Mouse (Mus musculus): ENCODE results near the gene Thbs1. TPM values are rescaled to one million over a fixed set of nuclear protein-coding genes. Genes with fewer than 3 reads are reported as not detected.

The Thbs1 gene
- polyA plus RNA-seq, 1 experiment = 1.8 TPM

DNA sequence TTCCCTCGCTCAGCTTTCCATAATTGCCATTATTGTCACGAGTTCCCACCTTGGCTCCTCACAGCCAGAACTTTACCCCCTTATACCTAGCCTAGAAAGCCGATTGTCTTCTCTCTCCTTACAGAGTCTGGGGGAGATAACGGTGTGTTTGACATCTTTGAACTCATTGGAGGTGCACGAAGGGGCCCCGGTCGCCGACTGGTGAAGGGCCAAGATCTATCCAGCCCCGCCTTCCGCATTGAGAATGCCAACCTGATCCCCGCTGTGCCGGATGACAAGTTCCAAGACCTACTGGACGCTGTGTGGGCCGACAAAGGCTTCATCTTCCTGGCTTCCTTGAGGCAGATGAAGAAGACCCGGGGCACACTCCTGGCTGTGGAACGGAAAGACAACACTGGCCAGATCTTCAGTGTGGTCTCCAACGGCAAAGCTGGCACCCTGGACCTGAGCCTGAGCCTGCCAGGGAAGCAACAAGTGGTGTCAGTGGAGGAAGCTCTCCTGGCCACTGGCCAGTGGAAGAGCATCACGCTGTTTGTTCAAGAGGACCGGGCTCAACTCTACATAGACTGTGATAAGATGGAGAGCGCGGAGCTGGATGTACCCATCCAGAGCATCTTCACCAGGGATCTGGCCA is 1.3 kb downstream of the Thbs1 start:
- Histone ChIP-seq H3K36me3 (ENCODE audit: control insufficient read depth, insufficient read depth, low read length) (no peaks in the 10 kb centered on the region), H3K27ac (ENCODE audit: control insufficient read depth, insufficient read depth, low read length) (no peak overlapping the region), H3K27me3 (ENCODE audit: control insufficient read depth, insufficient read depth, low read length) (no peaks in the 10 kb centered on the region; the same call in 1 of the 2 replicates), H3K4me3 (ENCODE audit: control insufficient read depth, insufficient read depth, low read length) (no peak overlapping the region), H3K4me1 (replicated peaks; ENCODE audit: control insufficient read depth, insufficient read depth, low read length) (peaks cover 2% of the 10 kb centered on the region; the same call in 1 of the 2 replicates)
- TF ChIP-seq POLR2A (IDR thresholded peaks at IDR 0.05; ENCODE audit: control insufficient read depth, extremely low read depth, insufficient read depth, low read length, poor library complexity) (no peak), CTCF (IDR thresholded peaks at IDR 0.05; ENCODE audit: borderline replicate concordance, control insufficient read depth, extremely low read depth, insufficient read depth, low read length, poor library complexity) (no peak)
- no peak for DNase-seq
- WGBS = 83% methylated on average over 21 of the region's 21 CpGs

DNA sequence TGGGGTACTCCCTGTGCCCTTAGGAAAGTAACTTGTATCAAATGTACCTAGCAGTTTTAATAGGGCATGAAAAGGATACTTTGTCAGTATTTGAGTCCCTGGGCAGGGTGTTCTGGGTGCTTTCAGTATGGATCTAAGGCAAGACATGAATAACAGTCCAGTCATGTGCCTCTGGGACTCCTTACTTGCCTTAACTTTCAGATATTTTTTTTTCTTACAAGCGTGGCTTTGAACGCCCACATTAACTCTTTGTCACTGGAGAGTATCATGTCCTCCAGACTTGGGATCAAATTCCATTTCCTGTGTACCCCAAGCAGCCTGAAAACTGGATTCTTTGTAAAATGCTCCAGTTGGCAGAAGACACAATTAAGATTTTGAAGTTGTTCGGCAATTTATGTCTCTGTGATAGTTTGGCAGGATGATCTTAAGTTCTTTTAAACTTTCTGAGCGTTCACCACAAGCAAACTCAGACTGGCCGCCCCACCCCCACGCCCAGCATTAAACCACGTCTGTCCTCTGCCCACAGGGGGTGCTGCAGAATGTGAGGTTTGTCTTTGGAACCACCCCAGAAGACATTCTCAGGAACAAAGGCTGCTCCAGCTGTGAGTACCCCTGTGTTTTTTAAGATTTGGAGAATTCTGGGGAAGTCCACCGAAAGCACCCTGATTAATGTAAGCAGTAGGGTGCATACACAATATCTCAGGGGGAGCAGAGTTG is 2.3 kb downstream of the Thbs1 start:
- no peak overlapping the region for H3K4me3 ChIP-seq (ENCODE audit: control insufficient read depth, insufficient read depth, low read length)

DNA sequence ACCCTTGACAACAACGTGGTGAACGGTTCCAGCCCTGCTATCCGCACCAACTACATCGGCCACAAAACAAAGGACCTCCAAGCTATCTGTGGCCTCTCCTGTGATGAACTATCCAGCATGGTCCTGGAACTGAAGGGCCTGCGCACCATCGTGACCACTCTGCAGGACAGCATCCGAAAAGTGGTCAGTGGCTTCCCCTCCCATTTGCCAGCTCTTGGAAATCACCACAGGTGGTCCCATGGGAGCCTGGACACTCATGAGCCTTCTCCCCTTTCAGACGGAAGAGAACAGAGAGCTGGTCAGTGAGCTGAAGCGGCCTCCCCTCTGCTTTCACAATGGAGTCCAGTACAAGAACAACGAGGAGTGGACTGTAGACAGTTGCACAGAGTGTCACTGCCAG is 3.0 kb downstream of the Thbs1 start:
- Histone ChIP-seq H3K27ac (ENCODE audit: control insufficient read depth, insufficient read depth, low read length) (no peak overlapping the region), H3K4me3 (ENCODE audit: control insufficient read depth, insufficient read depth, low read length) (no peak overlapping the region), H3K4me1 (replicated peaks; ENCODE audit: control insufficient read depth, insufficient read depth, low read length) (peaks cover 2% of the 10 kb centered on the region; the same call in 1 of the 2 replicates), H3K27me3 (ENCODE audit: control insufficient read depth, insufficient read depth, low read length) (no peaks in the 10 kb centered on the region; the same call in 1 of the 2 replicates), H3K36me3 (ENCODE audit: control insufficient read depth, insufficient read depth, low read length) (no peaks in the 10 kb centered on the region)
- TF ChIP-seq POLR2A (IDR thresholded peaks at IDR 0.05; ENCODE audit: control insufficient read depth, extremely low read depth, insufficient read depth, low read length, poor library complexity) (no peak), CTCF (IDR thresholded peaks at IDR 0.05; ENCODE audit: borderline replicate concordance, control insufficient read depth, extremely low read depth, insufficient read depth, low read length, poor library complexity) (no peak)
- 92% methylated on average over 10 of the region's 10 CpGs for WGBS
- no peak for DNase-seq

More for the DNA sequence above, 2.3 kb downstream of the Thbs1 start:
- H3K4me1 ChIP-seq (replicated peaks; ENCODE audit: control insufficient read depth, insufficient read depth, low read length) = peaks cover 2% of the 10 kb centered on the region; the same call in 1 of the 2 replicates
- WGBS = 53% methylated on average over 8 of the region's 8 CpGs
- no peak overlapping the region for H3K27ac ChIP-seq (ENCODE audit: control insufficient read depth, insufficient read depth, low read length)
- H3K27me3 ChIP-seq (ENCODE audit: control insufficient read depth, insufficient read depth, low read length) = no peaks in the 10 kb centered on the region; the same call in 1 of the 2 replicates
- TF ChIP-seq POLR2A (IDR thresholded peaks at IDR 0.05; ENCODE audit: control insufficient read depth, extremely low read depth, insufficient read depth, low read length, poor library complexity) (no peak), CTCF (IDR thresholded peaks at IDR 0.05; ENCODE audit: borderline replicate concordance, control insufficient read depth, extremely low read depth, insufficient read depth, low read length, poor library complexity) (no peak)
- no peak for DNase-seq
- H3K36me3 ChIP-seq (ENCODE audit: control insufficient read depth, insufficient read depth, low read length) = no peaks in the 10 kb centered on the region

DNA sequence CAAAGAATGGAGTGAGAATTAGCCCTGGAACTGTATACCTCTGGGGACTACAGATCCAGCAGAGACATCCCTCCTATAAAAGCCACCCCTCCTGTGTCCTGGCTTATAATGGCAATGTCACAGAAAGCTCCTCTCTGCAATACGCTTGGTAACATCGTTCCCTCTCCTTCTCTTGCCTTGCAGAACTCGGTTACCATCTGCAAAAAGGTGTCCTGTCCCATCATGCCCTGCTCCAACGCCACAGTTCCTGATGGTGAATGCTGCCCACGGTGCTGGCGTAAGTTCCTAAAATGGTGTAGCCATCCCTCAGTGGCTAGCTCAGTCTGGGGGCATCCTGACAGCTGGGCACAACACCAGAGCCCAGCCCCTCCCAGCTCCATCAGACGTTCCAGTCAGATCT is 4.0 kb downstream of the Thbs1 start:
- Histone ChIP-seq H3K27me3 (ENCODE audit: control insufficient read depth, insufficient read depth, low read length) (no peaks in the 10 kb centered on the region; the same call in 1 of the 2 replicates), H3K4me1 (replicated peaks; ENCODE audit: control insufficient read depth, insufficient read depth, low read length) (peaks cover 2% of the 10 kb centered on the region; the same call in 1 of the 2 replicates), H3K36me3 (ENCODE audit: control insufficient read depth, insufficient read depth, low read length) (no peaks in the 10 kb centered on the region), H3K4me3 (ENCODE audit: control insufficient read depth, insufficient read depth, low read length) (no peak overlapping the region), H3K27ac (ENCODE audit: control insufficient read depth, insufficient read depth, low read length) (no peak overlapping the region)
- WGBS = 85% methylated on average over 7 of the region's 7 CpGs
- TF ChIP-seq CTCF (IDR thresholded peaks at IDR 0.05; ENCODE audit: borderline replicate concordance, control insufficient read depth, extremely low read depth, insufficient read depth, low read length, poor library complexity) = no peak
- no peak for TF ChIP-seq POLR2A (IDR thresholded peaks at IDR 0.05; ENCODE audit: control insufficient read depth, extremely low read depth, insufficient read depth, low read length, poor library complexity)
- DNase-seq = no peak

DNA sequence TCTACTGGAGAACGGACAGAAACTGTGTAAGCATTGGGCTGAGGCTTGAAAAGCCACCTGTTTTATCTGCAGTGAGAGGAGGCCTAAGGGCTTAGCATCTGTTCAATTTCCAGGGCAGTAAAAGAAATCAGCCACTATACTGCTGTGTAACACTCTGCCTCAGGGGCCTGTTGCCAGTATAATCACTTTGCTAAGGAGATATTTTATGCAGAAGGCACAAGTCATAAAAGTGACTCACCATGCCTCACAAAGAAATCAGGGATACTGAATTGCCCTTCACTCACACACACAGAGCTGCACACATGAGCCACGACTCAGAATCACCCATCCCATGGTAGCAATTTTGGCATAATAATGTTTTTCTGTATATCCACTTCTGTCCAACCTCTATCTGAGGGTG is 4.5 kb downstream of the Thbs1 start:
- WGBS = 81% methylated on average over 2 of the region's 2 CpGs
- no peaks in the 10 kb centered on the region; the same call in 1 of the 2 replicates for H3K27me3 ChIP-seq (ENCODE audit: control insufficient read depth, insufficient read depth, low read length)
- no peaks in the 10 kb centered on the region for H3K36me3 ChIP-seq (ENCODE audit: control insufficient read depth, insufficient read depth, low read length)
- TF ChIP-seq POLR2A (IDR thresholded peaks at IDR 0.05; ENCODE audit: control insufficient read depth, extremely low read depth, insufficient read depth, low read length, poor library complexity) = no peak
- no peak for TF ChIP-seq CTCF (IDR thresholded peaks at IDR 0.05; ENCODE audit: borderline replicate concordance, control insufficient read depth, extremely low read depth, insufficient read depth, low read length, poor library complexity)
- H3K4me3 ChIP-seq (ENCODE audit: control insufficient read depth, insufficient read depth, low read length) = no peak overlapping the region
- no peak for DNase-seq
- H3K4me1 ChIP-seq (replicated peaks; ENCODE audit: control insufficient read depth, insufficient read depth, low read length) = peaks cover under 1% of the 10 kb centered on the region; the same call in 1 of the 2 replicates
- no peak overlapping the region for H3K27ac ChIP-seq (ENCODE audit: control insufficient read depth, insufficient read depth, low read length)

DNA sequence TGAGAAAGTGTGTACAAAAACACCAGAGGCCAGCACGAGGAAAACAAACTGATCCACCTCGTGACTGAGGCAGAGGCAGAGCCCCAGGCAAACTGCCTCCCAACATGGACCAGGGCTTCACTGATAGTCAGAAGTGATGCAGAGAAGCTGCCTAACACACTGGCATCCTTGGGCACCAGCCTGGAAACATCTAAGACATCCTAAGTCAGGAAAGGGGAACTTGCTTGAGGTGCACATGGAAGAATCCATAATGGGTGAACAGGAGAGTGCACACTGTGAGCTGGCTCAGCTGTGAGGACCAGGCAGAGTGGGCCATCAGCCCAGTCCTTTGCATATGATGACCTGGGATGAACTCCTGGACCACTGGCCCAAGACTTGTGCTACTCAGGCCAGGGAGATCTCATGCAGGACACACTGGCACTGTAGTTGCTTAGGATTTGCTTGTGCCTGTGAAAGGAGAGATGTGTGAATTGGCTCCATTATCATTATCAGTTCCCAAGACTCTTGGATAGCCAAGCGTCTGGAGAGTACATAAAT is 5.1 kb downstream of the Thbs1 start:
- Histone ChIP-seq H3K4me1 (replicated peaks; ENCODE audit: control insufficient read depth, insufficient read depth, low read length) (no peaks in the 10 kb centered on the region), H3K27ac (ENCODE audit: control insufficient read depth, insufficient read depth, low read length) (no peak overlapping the region), H3K36me3 (ENCODE audit: control insufficient read depth, insufficient read depth, low read length) (no peaks in the 10 kb centered on the region), H3K27me3 (ENCODE audit: control insufficient read depth, insufficient read depth, low read length) (no peaks in the 10 kb centered on the region; the same call in 1 of the 2 replicates), H3K4me3 (ENCODE audit: control insufficient read depth, insufficient read depth, low read length) (no peak overlapping the region)
- no peak for DNase-seq
- no peak for TF ChIP-seq POLR2A (IDR thresholded peaks at IDR 0.05; ENCODE audit: control insufficient read depth, extremely low read depth, insufficient read depth, low read length, poor library complexity)
- no peak for TF ChIP-seq CTCF (IDR thresholded peaks at IDR 0.05; ENCODE audit: borderline replicate concordance, control insufficient read depth, extremely low read depth, insufficient read depth, low read length, poor library complexity)
- WGBS = 88% methylated on average over 3 of the region's 3 CpGs
